ENCODE assay signal across 14 mouse cellular contexts in genomic region chr17:28034986-28035385, GRCm38 (mm10). TPM values are rescaled to one million over a fixed set of nuclear protein-coding genes. Genes with fewer than 3 reads are reported as not detected.
DNase-seq lines count a peak whose midpoint lies in the region; TF ChIP-seq lines count a peak whose summit lies in the region.
"Had no signal": no experiment of that assay in that cellular context is flagged by ENCODE, and none has a peak within 500 bp of the region (broad histone marks: within the 10 kb centered on the region; RNA-seq: fewer than 3 reads in every experiment).

No protein-coding gene starts in this region.

- intact Hi-C loops in heart, postnatal 10 days (cut with DNase I): no loop called here
- intact Hi-C loops in left cerebral cortex, postnatal 25 days (cut with DNase I): loop anchor here (5.0 kb wide), 1 partner anchor 38 kb away; no protein-coding TSS in a partner anchor

- no peak for TF ChIP-seq CTCF in layer of hippocampus, adult 2 months (conservative IDR thresholded peaks at IDR 0.05)

- DNase-seq in adrenal gland, postnatal 14 days: peak; percentile 72
- DNase-seq in adrenal gland, adult 8-10 months: no peak
- DNase-seq in layer of hippocampus, adult 2 months (ENCODE audit: low spot score in 2 of 2): no peak
- no peak for DNase-seq in layer of hippocampus, postnatal 36 days
- peak; percentile 57 to 58 for DNase-seq in heart, postnatal 10 days
- DNase-seq in lung, postnatal 4 days: peak; percentile 81 to 91
- no peak for DNase-seq in cerebellum, postnatal 4 days (ENCODE audit: low spot score in 2 of 2)
- no peak for DNase-seq in left cerebral cortex, postnatal 25 days (ENCODE audit: low spot score in 2 of 2)
- DNase-seq: cerebellum, adult 9-10 months; thymus, adult 18-20 months had no signal

- no peak overlapping the region for H3K4me3 ChIP-seq in layer of hippocampus, adult 2 months
- H3K4me3 ChIP-seq: hindbrain, embryonic 12.5 days; kidney, embryonic 15.5 days; midbrain, embryonic 12.5 days had no signal

- peak overlapping the region; percentile 14; the same call in 1 of the 2 replicates for H3K27ac ChIP-seq in layer of hippocampus, adult 2 months
- H3K27ac ChIP-seq: hindbrain, embryonic 12.5 days; kidney, embryonic 15.5 days; liver, embryonic 14.5 days; midbrain, embryonic 12.5 days had no signal

RNA-seq across cellular contexts. Expression of gene Tcp11, which starts 45.5 kb away (rescaled TPM):
- not detected in 2 replicates for total RNA-seq in adrenal gland, postnatal 14 days (2021)
- total RNA-seq in adrenal gland, adult 8-10 months (2022): under 1 TPM in 1 of 4 experiments, not detected in 3; 0.46 TPM
- under 1 TPM; 0.74 to 0.84 TPM for total RNA-seq in layer of hippocampus, adult 2 months (2021)
- 1 to 10 TPM; 1.0 to 1.5 TPM for total RNA-seq in layer of hippocampus, postnatal 36 days (2021)
- total RNA-seq in heart, postnatal 10 days (2021): under 1 TPM; 0.12 to 0.25 TPM
- total RNA-seq in left cerebral cortex, postnatal 25 days (2021): under 1 TPM; 0.80 to 0.99 TPM

Comparison
In these comparisons a context has a peak if more than half of its experiments do, and no peak if none do; other contexts are left out.
1. DNase-seq: peak in adrenal gland, postnatal 14 days (single experiment), heart, postnatal 10 days (2 of 2) and lung, postnatal 4 days (2 of 2); none in adrenal gland, adult 8-10 months (single experiment), layer of hippocampus, adult 2 months (0 of 2), layer of hippocampus, postnatal 36 days (0 of 2), cerebellum, postnatal 4 days (0 of 2) and left cerebral cortex, postnatal 25 days (0 of 2).